Mouse (Mus musculus) left cerebral cortex, postnatal 14 days (tissue): Measurements from ENCODE around the gene A1cf. TPM values are rescaled to one million over a fixed set of nuclear protein-coding genes. Genes with fewer than 3 reads are reported as not detected.

Experiments used
- DNase-seq, 2 experiments: peaks; one replicate each; pipeline ENCODE4 v3.0.0; 2021 to 2022; ENCODE audit warnings: low spot score in 2 of 2, mixed read lengths in 1 of 2
- intact Hi-C: fragments of 180-260 bp; cut with DNase I; formaldehyde crosslinking; loops from one replicate; pipeline ENCODE4 v1.15.1; 2025
- long read RNA-seq, 2 experiments: library from polyadenylated mRNA; stranded (forward); transcript quantifications; one replicate each; pipeline ENCODE4 v2.0.0; 2021
- total RNA-seq, 2 experiments: library from RNA; stranded (reverse); gene quantifications; 2 replicates each; pipeline ENCODE4 v1.2.3; 2021

The A1cf gene
- total RNA-seq, result not detected
- long read RNA-seq, experiment 1, result 0 reads
- long read RNA-seq, experiment 2, result 0 reads

GRCm38 (mm10) chr19:31868521-31868920 lies at the start of gene A1cf:
A1cf (plus strand) TSS chr19:31868764.
- intact Hi-C loops, result loop anchor here (10.0 kb wide), 1 partner anchor 96 kb away; no protein-coding TSS in a partner anchor
- no peak for DNase-seq

GRCm38 (mm10) chr19:31834250-31834649 lies 34.3 kb upstream of the A1cf start:
- intact Hi-C loops, result no loop called here
- no peak for DNase-seq

- intact Hi-C loops, result loop anchor here (10.0 kb wide), 1 partner anchor 103 kb away; no protein-coding TSS in a partner anchor
- peak; percentile 16 to 64 for DNase-seq
These were observed 6.7 kb upstream of the A1cf start for GRCm38 (mm10) chr19:31861909-31862308.

GRCm38 (mm10) chr19:31862512-31863249 lies 5.9 kb upstream of the A1cf start:
- DNase-seq, result no peak
- intact Hi-C loops, result loop anchor here (10.0 kb wide), 1 partner anchor 102 kb away; no protein-coding TSS in a partner anchor

- DNase-seq, result no peak
- intact Hi-C loops, result loop anchor here (10.0 kb wide), 1 partner anchor 99 kb away; no protein-coding TSS in a partner anchor
These were observed 3.1 kb upstream of the A1cf start for GRCm38 (mm10) chr19:31865451-31865850.

- intact Hi-C loops, result loop anchor here (10.0 kb wide), 1 partner anchor 97 kb away; no protein-coding TSS in a partner anchor
- DNase-seq, result no peak
These were observed 488 bp upstream of the A1cf start for GRCm38 (mm10) chr19:31868076-31868475.

GRCm38 (mm10) chr19:31868971-31869370 lies 407 bp downstream of the A1cf start:
- no peak for DNase-seq
- intact Hi-C loops, result loop anchor here (10.0 kb wide), 1 partner anchor 96 kb away; no protein-coding TSS in a partner anchor

- intact Hi-C loops, result no loop called here
- no peak for DNase-seq
These were observed 2.8 kb downstream of the A1cf start for GRCm38 (mm10) chr19:31871377-31871776.

- no peak for DNase-seq
- intact Hi-C loops, result no loop called here
These were observed 9.4 kb downstream of the A1cf start for GRCm38 (mm10) chr19:31877968-31878367.

GRCm38 (mm10) chr19:31884594-31884993 lies 16.0 kb downstream of the A1cf start:
- intact Hi-C loops, result no loop called here
- no peak for DNase-seq

GRCm38 (mm10) chr19:31887275-31887674 lies 18.7 kb downstream of the A1cf start:
- intact Hi-C loops, result no loop called here
- DNase-seq, result no peak

GRCm38 (mm10) chr19:31889988-31890387 lies 21.4 kb downstream of the A1cf start:
- intact Hi-C loops, result no loop called here
- DNase-seq, result no peak

GRCm38 (mm10) chr19:31891001-31891893 lies 22.7 kb downstream of the A1cf start:
- intact Hi-C loops, result no loop called here

GRCm38 (mm10) chr19:31895971-31896370 lies 27.4 kb downstream of the A1cf start:
- intact Hi-C loops, result no loop called here
- DNase-seq, result no peak

More at GRCm38 (mm10) chr19:31891001-31891893, 22.7 kb downstream of the A1cf start:
- no peak for DNase-seq

- DNase-seq, result no peak
- intact Hi-C loops, result no loop called here
These were observed 28.1 kb downstream of the A1cf start for GRCm38 (mm10) chr19:31896711-31897110.

GRCm38 (mm10) chr19:31905671-31906070 lies 37.1 kb downstream of the A1cf start:
- intact Hi-C loops, result no loop called here
- DNase-seq, result no peak

GRCm38 (mm10) chr19:31910423-31910822 lies 41.9 kb downstream of the A1cf start:
- no peak for DNase-seq
- intact Hi-C loops, result no loop called here

- no peak for DNase-seq
- intact Hi-C loops, result no loop called here
These were observed 45.4 kb downstream of the A1cf start for GRCm38 (mm10) chr19:31913946-31914345.

GRCm38 (mm10) chr19:31920357-31920756 lies 51.8 kb downstream of the A1cf start:
- intact Hi-C loops, result no loop called here
- no peak for DNase-seq

GRCm38 (mm10) chr19:31921852-31922251 lies 53.3 kb downstream of the A1cf start:
- intact Hi-C loops, result no loop called here
- DNase-seq, result peak; percentile 7 to 20
